Comparison of ENCODE assay signal across 22 mouse cellular contexts in genomic region chr3:66656458-66656857, GRCm38 (mm10).
A peak's percentile ranks its signal among the peaks of the same experiment; 100 is the strongest.
DNase-seq lines count a peak whose midpoint lies in the region; ATAC-seq lines count a peak whose summit lies in the region.
"Had no signal": no experiment of that assay in that cellular context is flagged by ENCODE, and none has a peak within 500 bp of the region (broad histone marks: within the 10 kb centered on the region; RNA-seq: fewer than 3 reads in every experiment).

No protein-coding gene starts in this region.

- H3K27ac ChIP-seq in heart, embryonic 13.5 days (replicated peaks): 0 out of 2 replicates have a peak overlapping the region, but pooled peaks have one; percentile 22
- no peak overlapping the region for H3K27ac ChIP-seq in heart, embryonic 11.5 days (ENCODE audit: low read depth, low read length)
- H3K27ac ChIP-seq in liver, embryonic 15.5 days (replicated peaks): 0 out of 2 replicates have a peak overlapping the region, but pooled peaks have one; percentile 10
- H3K27ac ChIP-seq in forebrain, embryonic 16.5 days (ENCODE audit: low read length): no peak overlapping the region
- H3K27ac ChIP-seq: embryonic facial prominence, embryonic 12.5 days; embryonic facial prominence, embryonic 15.5 days; forebrain, embryonic 12.5 days; forebrain, embryonic 15.5 days; hindbrain, embryonic 14.5 days; hindbrain, postnatal 0 days had no signal

- H3K4me2 ChIP-seq in heart, embryonic 13.5 days: no peak overlapping the region; the same call in 1 of the 2 replicates
- no peak overlapping the region; the same call in 1 of the 2 replicates for H3K4me2 ChIP-seq in heart, embryonic 11.5 days
- no peak overlapping the region for H3K4me2 ChIP-seq in liver, embryonic 15.5 days
- no peak overlapping the region for H3K4me2 ChIP-seq in forebrain, embryonic 16.5 days (ENCODE audit: low read length)
- H3K4me2 ChIP-seq: embryonic facial prominence, embryonic 12.5 days; embryonic facial prominence, embryonic 15.5 days; forebrain, embryonic 12.5 days; forebrain, embryonic 15.5 days; heart, embryonic 12.5 days; hindbrain, embryonic 14.5 days had no signal

- 31% methylated on average over 5 of the region's 5 CpGs for WGBS in heart, embryonic 13.5 days
- WGBS in heart, embryonic 11.5 days (ENCODE audit: insufficient replicate concordance): 24% methylated on average over 5 of the region's 5 CpGs
- 37% methylated on average over 5 of the region's 5 CpGs for WGBS in liver, embryonic 15.5 days (ENCODE audit: insufficient replicate concordance)
- WGBS in forebrain, embryonic 16.5 days: 94% methylated on average over 5 of the region's 5 CpGs

- H3K9ac ChIP-seq in heart, embryonic 13.5 days: no peak overlapping the region
- no peak overlapping the region for H3K9ac ChIP-seq in heart, embryonic 11.5 days (ENCODE audit: low read depth, low read length)
- no peak overlapping the region for H3K9ac ChIP-seq in liver, embryonic 15.5 days
- no peak overlapping the region for H3K9ac ChIP-seq in forebrain, embryonic 16.5 days (replicated peaks; ENCODE audit: low read depth, low read length)
- H3K9ac ChIP-seq: embryonic facial prominence, embryonic 12.5 days; embryonic facial prominence, embryonic 15.5 days; forebrain, embryonic 12.5 days; forebrain, embryonic 15.5 days; heart, embryonic 12.5 days; hindbrain, embryonic 14.5 days had no signal

- DNase-seq in urinary bladder, adult 2 months (ENCODE audit: low spot score): no peak
- DNase-seq: adrenal gland, postnatal 10 days; adrenal gland, postnatal 36 days; cerebellum, adult 2 months; cerebellum, adult 9-11 months; cerebellum, postnatal 25 days; gastrocnemius, postnatal 10 days; heart, postnatal 14 days; heart, postnatal 4 days had no signal

- peaks cover 51% of the 10 kb centered on the region for H3K4me1 ChIP-seq in heart, embryonic 13.5 days
- peaks cover 22% of the 10 kb centered on the region for H3K4me1 ChIP-seq in heart, embryonic 11.5 days (ENCODE audit: control insufficient read depth, insufficient read depth, low read length)
- H3K4me1 ChIP-seq in liver, embryonic 15.5 days (replicated peaks): peaks cover 55% of the 10 kb centered on the region
- H3K4me1 ChIP-seq in forebrain, embryonic 16.5 days (replicated peaks; ENCODE audit: control insufficient read depth, insufficient read depth, low read length): no peaks in the 10 kb centered on the region
- H3K4me1 ChIP-seq: embryonic facial prominence, embryonic 15.5 days; forebrain, embryonic 12.5 days; forebrain, embryonic 15.5 days had no signal

- no peaks in the 10 kb centered on the region for H3K27me3 ChIP-seq in heart, embryonic 13.5 days (replicated peaks)
- no peaks in the 10 kb centered on the region for H3K27me3 ChIP-seq in heart, embryonic 11.5 days (ENCODE audit: control insufficient read depth, insufficient read depth, low read length)
- H3K27me3 ChIP-seq in liver, embryonic 15.5 days: no peaks in the 10 kb centered on the region
- no peaks in the 10 kb centered on the region for H3K27me3 ChIP-seq in forebrain, embryonic 16.5 days (replicated peaks; ENCODE audit: control insufficient read depth, insufficient read depth, low read length)
- H3K27me3 ChIP-seq: embryonic facial prominence, embryonic 12.5 days; embryonic facial prominence, embryonic 15.5 days; forebrain, embryonic 12.5 days; forebrain, embryonic 15.5 days; heart, embryonic 12.5 days had no signal

- ATAC-seq in heart, embryonic 13.5 days (ENCODE audit: extremely low read depth, insufficient number of reproducible peaks, low FRiP score, low TSS enrichment): no peak
- no peak for ATAC-seq in heart, embryonic 11.5 days (replicated peaks; ENCODE audit: insufficient number of reproducible peaks, low FRiP score, low TSS enrichment)
- ATAC-seq in erythroid progenitor cell, adult 5-6 weeks (replicated peaks; ENCODE audit: low FRiP score, poor library complexity, severe bottlenecking): 0 out of 2 replicates have a peak, but pooled peaks have one; percentile 41
- ATAC-seq in liver, embryonic 15.5 days (ENCODE audit: insufficient read depth): peak; percentile 47; the same call in 1 of the 2 replicates
- 0 out of 2 replicates have a peak, but pooled peaks have one; percentile 34 for ATAC-seq in megakaryocyte-erythroid progenitor cell, adult 5-6 weeks (replicated peaks; ENCODE audit: low FRiP score, low TSS enrichment, poor library complexity, severe bottlenecking)
- ATAC-seq in forebrain, embryonic 16.5 days: no peak
- ATAC-seq: forebrain, embryonic 15.5 days; hindbrain, postnatal 0 days had no signal

- no peak overlapping the region for H3K4me3 ChIP-seq in heart, embryonic 13.5 days
- no peak overlapping the region for H3K4me3 ChIP-seq in heart, embryonic 11.5 days (ENCODE audit: low read depth, low read length)
- no peak overlapping the region for H3K4me3 ChIP-seq in liver, embryonic 15.5 days (replicated peaks)
- H3K4me3 ChIP-seq in forebrain, embryonic 16.5 days (replicated peaks; ENCODE audit: low read length): no peak overlapping the region
- H3K4me3 ChIP-seq: embryonic facial prominence, embryonic 12.5 days; embryonic facial prominence, embryonic 15.5 days; forebrain, embryonic 12.5 days; forebrain, embryonic 15.5 days; heart, embryonic 12.5 days had no signal

- H3K9me3 ChIP-seq in heart, embryonic 13.5 days: no peaks in the 10 kb centered on the region
- no peaks in the 10 kb centered on the region for H3K9me3 ChIP-seq in heart, embryonic 11.5 days (replicated peaks; ENCODE audit: control insufficient read depth, low read length)
- H3K9me3 ChIP-seq in liver, embryonic 15.5 days (replicated peaks): no peaks in the 10 kb centered on the region
- H3K9me3 ChIP-seq in forebrain, embryonic 16.5 days (ENCODE audit: control insufficient read depth, low read length): no peaks in the 10 kb centered on the region
- H3K9me3 ChIP-seq: embryonic facial prominence, embryonic 12.5 days; embryonic facial prominence, embryonic 15.5 days; forebrain, embryonic 12.5 days; forebrain, embryonic 15.5 days; heart, embryonic 12.5 days had no signal

- no peaks in the 10 kb centered on the region for H3K36me3 ChIP-seq in heart, embryonic 13.5 days
- H3K36me3 ChIP-seq in heart, embryonic 11.5 days (ENCODE audit: control insufficient read depth, insufficient read depth, low read length): no peaks in the 10 kb centered on the region
- no peaks in the 10 kb centered on the region for H3K36me3 ChIP-seq in liver, embryonic 15.5 days (replicated peaks)
- no peaks in the 10 kb centered on the region for H3K36me3 ChIP-seq in forebrain, embryonic 16.5 days (ENCODE audit: control insufficient read depth, insufficient read depth)
- H3K36me3 ChIP-seq: embryonic facial prominence, embryonic 12.5 days; embryonic facial prominence, embryonic 15.5 days; forebrain, embryonic 12.5 days; forebrain, embryonic 15.5 days; heart, embryonic 12.5 days had no signal

Comparison
In these comparisons a context has a peak if more than half of its experiments do, and no peak if none do; other contexts are left out.
1. H3K27ac ChIP-seq: peak in heart, embryonic 13.5 days (single experiment) and liver, embryonic 15.5 days (single experiment); none in heart, embryonic 11.5 days (single experiment) and forebrain, embryonic 16.5 days (single experiment).
2. ATAC-seq: peak in erythroid progenitor cell, adult 5-6 weeks (single experiment), liver, embryonic 15.5 days (single experiment) and megakaryocyte-erythroid progenitor cell, adult 5-6 weeks (single experiment); none in heart, embryonic 13.5 days (single experiment), heart, embryonic 11.5 days (single experiment) and forebrain, embryonic 16.5 days (single experiment).